Mouse (Mus musculus) frontal cortex, postnatal 14 days (tissue): Measurements from ENCODE around the gene Chst5.
"Not testable (repeated sequence)": the region's sequence is repeated elsewhere in the genome, so short reads cannot be mapped to it uniquely, and the experiment has no call there.

Experiments used
- DNase-seq, 2 experiments: peaks; one replicate each; pipeline ENCODE4 v3.0.0; 2022; ENCODE audit warnings: low spot score in 2 of 2

The Chst5 gene

GRCm38 (mm10) chr8:111909621-111910450 is at the start of gene Chst5:
Gene Chst5, minus strand, starts transcription at chr8:111910447.
- DNase-seq: peak in 1 of 2 experiments; percentile 7

DNA sequence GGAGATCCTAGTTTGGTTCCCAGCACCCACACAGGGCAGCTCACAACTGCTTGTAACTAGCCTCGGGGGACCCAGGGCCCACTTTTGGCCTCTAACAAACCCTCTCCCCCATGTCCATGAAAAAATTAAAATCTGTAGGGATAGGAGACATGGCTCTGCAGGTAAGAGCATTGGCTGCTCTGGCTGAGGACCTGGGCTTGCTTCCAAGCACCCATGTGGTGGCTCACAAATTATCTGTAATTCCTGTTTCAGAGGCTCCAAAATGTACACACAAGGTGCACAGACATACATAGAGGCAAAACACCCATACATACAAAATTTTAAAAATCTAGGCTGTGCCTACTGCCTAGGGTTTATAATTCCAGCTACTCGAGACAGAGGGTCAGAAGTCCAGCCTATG is 47.0 kb upstream of the Chst5 start:
- DNase-seq: no peak

DNA sequence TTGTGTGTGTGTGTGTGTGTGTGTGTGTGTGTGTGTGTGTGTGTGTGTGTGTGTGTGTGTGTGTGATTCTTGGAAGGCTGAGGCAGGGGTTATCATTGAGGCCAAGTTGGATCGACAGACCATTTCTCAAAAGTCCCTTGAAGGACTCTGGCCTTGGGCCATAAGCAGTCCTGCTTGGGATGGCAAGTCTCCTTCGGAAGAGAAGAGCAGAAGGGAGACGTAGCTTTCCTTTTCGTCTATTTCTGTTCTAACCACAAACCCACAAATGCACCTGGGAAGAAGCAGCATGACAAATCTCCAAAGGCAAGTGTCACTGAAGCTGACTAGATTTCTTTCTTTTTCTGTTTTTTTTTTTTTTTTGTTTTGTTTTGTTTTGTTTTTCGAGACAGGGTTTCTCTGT is 45.6 kb upstream of the Chst5 start:
- DNase-seq: no peak

DNA sequence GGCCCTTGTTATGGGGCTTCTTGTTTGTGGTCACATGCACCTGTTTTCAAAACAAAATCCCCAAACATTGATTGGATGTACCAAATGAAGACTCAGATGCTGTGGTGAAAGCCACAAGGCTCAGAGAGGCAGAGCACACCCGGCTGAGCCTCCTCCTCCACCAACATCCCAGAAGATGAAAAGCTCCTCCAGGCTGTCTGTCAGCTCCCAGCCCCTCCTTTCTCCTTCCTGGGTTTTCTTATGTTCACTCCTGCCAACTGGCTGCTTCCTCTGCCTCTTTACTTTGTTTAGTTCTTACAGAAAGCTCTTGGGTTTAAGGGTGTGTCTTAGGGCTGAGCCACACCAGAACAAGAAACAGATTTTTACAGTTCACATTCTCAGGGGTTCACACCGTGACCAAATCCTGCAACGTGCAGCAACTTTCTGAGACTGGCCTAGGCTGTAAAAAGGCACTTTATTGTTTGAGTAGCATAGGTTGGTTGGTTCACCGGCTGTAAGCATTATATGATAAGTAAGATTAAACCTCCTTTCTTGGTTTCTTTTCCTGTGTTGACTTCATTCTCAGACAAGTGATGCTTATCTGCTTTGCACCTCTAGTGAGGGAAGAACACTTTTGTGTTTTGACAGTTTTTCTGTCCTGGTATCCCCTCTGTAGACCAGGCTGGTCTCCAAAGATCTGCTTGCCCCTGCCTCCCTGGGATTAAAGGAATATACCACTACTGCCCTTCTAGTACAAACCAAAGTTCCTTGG is 44.8 kb upstream of the Chst5 start:
- no peak for DNase-seq

- no peak for DNase-seq
Observed at GRCm38 (mm10) chr8:111951936-111952335, 41.7 kb upstream of the Chst5 start.

DNA sequence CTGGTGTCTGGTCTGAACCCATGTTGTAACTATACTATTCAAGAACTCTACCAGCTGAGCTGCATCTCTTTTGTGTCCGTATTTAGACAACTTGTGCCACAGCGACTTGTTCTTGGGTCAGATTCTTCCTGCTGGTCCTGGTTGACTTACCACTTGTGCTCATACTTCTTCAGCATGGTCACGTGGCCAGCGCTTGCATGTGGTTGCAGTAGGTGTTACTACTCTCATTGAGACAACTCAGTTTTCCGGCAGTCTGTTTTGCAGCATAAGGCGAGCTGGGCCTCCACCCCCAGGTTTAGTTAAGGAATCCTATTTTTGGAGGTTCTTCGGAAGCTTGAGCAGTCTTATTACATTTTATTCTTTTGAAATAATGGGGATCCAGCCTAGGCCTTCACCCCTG is 41.1 kb upstream of the Chst5 start:
- DNase-seq: peak; percentile 36 to 46

DNA sequence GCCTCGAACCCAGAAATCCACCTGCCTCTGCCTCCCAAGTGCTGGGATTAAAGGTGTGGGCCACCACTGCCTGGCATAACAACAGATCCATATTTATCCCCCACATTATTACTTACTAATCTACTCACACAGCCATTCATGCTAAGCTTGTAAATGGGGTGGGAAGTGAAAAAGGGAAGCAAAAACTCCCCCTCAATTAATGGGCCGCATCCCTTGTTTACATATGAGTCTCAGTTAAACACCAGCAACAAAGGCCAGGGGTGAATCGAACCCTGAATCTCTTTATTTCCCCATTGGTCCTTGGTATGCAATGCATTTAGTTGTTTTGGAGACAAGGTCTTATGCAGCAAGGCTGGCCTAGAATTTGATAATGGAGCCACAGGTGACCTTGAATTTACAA is 40.6 kb upstream of the Chst5 start:
- DNase-seq: no peak

DNA sequence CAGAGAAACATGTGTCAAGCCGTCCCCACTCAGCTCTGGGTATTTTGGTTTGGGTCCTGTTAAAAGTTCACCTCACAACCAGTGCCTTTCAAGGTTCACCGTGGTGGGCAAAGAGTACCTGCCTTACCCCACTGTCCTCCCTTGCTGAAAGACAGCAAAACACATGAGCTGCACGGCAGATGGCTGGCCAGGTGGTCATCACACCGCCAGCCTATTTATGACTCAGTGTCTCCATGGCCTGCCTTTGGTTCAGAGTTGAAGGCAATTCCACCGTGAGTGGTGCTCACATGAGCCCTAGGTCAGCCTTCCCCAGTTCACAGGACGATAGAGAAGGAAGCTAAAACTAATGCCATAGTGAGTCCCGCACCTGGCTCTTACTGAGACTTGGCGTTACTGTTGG is 37.7 kb upstream of the Chst5 start:
- no peak for DNase-seq

- no peak for DNase-seq
Observed at GRCm38 (mm10) chr8:111947144-111947543, 36.9 kb upstream of the Chst5 start.

DNA sequence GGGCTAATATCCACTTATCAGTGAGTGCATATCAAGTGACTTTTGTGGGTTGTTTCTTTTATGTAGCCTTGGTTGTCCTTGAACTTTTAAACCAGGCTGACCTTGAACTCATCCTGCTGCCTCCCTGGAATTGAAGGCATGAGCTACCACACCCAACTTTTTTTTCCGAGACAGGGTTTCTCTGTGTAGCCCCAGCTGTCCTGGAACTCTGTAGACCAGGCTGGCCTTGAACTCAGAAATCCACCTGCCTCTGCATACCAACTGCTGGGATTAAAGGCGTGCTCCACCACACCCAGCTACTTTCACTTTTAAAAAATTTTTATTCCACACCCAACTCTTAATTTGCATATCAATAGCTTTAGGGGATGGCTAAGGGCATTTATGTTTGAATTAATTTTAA is 33.3 kb upstream of the Chst5 start:
- DNase-seq: no peak

GRCm38 (mm10) chr8:111941101-111941454 is 30.8 kb upstream of the Chst5 start:
- DNase-seq: peak; percentile 15 to 23

DNA sequence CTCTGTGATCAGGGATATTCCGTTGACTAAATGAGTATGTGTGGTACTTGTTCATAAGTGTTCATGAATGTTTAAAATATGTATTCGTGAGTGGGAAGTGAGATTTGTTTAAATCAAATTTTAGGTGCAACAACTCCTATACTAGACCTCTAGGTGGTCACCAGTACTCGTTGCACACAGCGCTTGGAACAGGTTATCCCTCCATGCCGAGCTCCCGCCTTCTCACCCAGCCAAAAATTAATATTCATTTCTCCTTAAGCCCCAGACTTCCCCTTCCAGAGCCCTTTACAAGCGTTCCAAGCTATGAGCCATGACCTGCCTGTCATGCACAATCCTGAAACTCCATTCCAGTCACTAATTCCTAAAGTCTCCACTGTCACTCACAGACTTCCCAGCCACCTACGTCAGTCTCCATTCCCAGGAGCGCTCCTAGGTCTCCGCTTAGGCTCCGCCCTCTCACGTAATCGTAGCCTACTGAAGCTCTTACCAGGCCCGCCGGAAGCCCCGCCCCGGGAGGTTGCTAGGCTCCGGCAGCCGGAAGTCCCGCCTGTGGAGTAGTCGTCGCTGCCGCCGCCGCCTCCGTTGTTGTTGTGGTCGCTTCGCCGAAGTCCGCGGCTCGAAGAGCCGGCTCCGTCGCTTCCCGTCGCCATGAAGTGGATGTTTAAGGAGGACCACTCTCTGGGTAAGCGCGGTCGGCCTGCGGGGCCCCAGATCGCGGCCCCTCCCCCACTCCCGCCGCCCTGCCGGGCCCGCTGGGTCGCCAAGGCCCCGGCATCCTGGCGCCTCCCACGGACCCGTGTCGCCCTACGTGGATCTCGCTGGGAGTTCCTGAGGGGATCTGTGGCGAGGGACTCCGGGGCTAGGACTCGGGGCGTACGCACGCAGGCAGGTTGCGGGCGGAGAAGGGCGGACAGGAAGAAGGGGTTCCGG is 30.2 kb upstream of the Chst5 start, which contains the start of gene Gabarapl2:
TSS of gene Gabarapl2 (plus strand) at position 533 of the 930 bp plus-strand sequence.
- DNase-seq: peak; percentile 92 to 93

GRCm38 (mm10) chr8:111939516-111940142 is 29.4 kb upstream of the Chst5 start:
- DNase-seq: no peak

- not testable (repeated sequence) for DNase-seq
Observed at GRCm38 (mm10) chr8:111938076-111938985, 28.1 kb upstream of the Chst5 start.

DNA sequence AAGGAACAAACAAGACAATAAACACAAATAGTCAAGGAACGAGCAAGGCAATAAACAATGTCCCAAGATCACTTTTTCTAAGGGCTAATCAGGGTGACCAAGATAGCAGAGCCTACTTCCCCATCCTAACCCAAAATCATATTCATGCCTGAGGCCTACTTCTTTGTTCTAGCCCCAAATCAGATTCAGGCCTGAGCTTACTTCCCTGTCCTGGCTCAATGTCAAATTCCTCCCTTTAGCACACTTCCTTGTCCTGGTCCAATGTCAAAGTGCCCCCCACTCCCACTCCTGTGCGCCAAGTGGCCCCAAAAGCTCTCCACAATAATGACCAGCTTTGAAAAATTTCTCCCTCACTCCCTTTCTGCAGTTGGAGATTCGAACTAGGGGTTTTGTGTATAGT is 26.9 kb upstream of the Chst5 start:
- DNase-seq: no peak

- DNase-seq: no peak
Observed at GRCm38 (mm10) chr8:111934201-111934600, 24.0 kb upstream of the Chst5 start.

- peak; percentile 86 to 87 for DNase-seq
Observed at GRCm38 (mm10) chr8:111933348-111934076, 23.3 kb upstream of the Chst5 start, which contains the start of gene Tmem231. Gene Tmem231, minus strand, starts transcription at chr8:111933881.

GRCm38 (mm10) chr8:111932580-111933336 is 22.5 kb upstream of the Chst5 start:
- DNase-seq: no peak

DNA sequence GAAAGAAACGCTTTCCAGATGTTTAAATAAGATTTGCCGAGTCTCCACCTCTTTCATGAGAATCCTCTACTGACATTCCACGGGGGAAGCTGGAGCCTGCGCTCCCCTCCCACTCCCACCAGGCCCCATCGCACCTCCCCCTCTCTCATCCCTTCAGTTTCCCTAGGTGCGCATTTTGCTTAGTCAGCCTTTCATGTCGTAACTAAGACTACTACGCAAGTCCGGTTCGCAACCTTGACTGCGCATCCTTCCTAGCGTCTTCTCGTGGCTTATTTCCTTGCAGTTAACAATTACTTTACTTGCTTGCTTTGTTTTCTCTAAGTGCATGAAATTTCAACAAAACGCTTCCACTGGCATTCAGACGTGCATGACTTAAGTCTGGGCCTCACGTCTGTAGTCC is 21.5 kb upstream of the Chst5 start:
- no peak for DNase-seq
